Mouse (Mus musculus) small intestine, adult 2 months (tissue): ENCODE measurements around the gene Tmem251. TPM values are rescaled to one million over a fixed set of nuclear protein-coding genes. Genes with fewer than 3 reads are reported as not detected.
A peak's percentile ranks its signal among the peaks of the same experiment; 100 is the strongest.

Experiments used
- H3K27ac ChIP-seq: fragments of 200-500 bp; 2 replicates; pipeline ENCODE4 v1.5.1; 2012; ENCODE audit warnings: low read depth, low read length, control low read depth, inconsistent platforms; ENCODE audit not compliant: insufficient read depth
- H3K27me3 ChIP-seq: fragments of 200-500 bp; 2 replicates; pipeline ENCODE4 v1.6.1; 2012; ENCODE audit warnings: mild to moderate bottlenecking, moderate library complexity, low read length, inconsistent platforms; ENCODE audit not compliant: control insufficient read depth, insufficient read depth
- H3K36me3 ChIP-seq: fragments of 200-500 bp; 2 replicates; pipeline ENCODE4 v1.6.1; 2012; ENCODE audit warnings: mild to moderate bottlenecking, low read length, control low read depth, inconsistent platforms; ENCODE audit not compliant: control insufficient read depth, insufficient read depth
- H3K4me1 ChIP-seq: fragments of 200-500 bp; 2 replicates; pipeline ENCODE4 v1.6.1; 2012; ENCODE audit warnings: low read length, inconsistent platforms, mixed read lengths; ENCODE audit not compliant: control insufficient read depth, insufficient read depth, insufficient read length
- H3K4me3 ChIP-seq: fragments of 200-500 bp; 2 replicates; pipeline ENCODE4 v1.5.1; 2012; ENCODE audit warnings: low read depth, mild to moderate bottlenecking, control low read depth, inconsistent platforms, low read length, moderate library complexity
- CTCF ChIP-seq: fragments of 200-500 bp; IDR thresholded peaks from 2 replicates; pipeline ENCODE4 v1.5.1; 2012; ENCODE audit warnings: low read depth, mild to moderate bottlenecking, control low read depth, inconsistent platforms, low read length, moderate library complexity, mixed read lengths; ENCODE audit not compliant: insufficient replicate concordance, insufficient read length; ENCODE audit errors: extremely low read depth
- POLR2A ChIP-seq: fragments of 200-500 bp; IDR thresholded peaks from 2 replicates; pipeline ENCODE4 v1.6.1; 2012; ENCODE audit warnings: low read depth, mild to moderate bottlenecking, control low read depth, inconsistent platforms, low read length, moderate library complexity
- WGBS: fragments of 180-500 bp; shearing (Covaris S2); methylation state at CpG from one replicate; pipeline ENCODE4 v1.1.7; 2018; 5-methylcytosine and 5-hydroxymethylcytosine counted together
- polyA plus RNA-seq: library from polyadenylated mRNA; depleted of rRNA; stranded (reverse); fragments of >200 nt; gene quantifications from 2 replicates; pipeline ENCODE4 v1.2.3, GENCODE M21; 2012

Tmem251 gene
- polyA plus RNA-seq, 1 experiment = 2.4 TPM

GRCm38 (mm10) chr12:102740285-102740684 is 3.3 kb upstream of the Tmem251 start:
- Histone ChIP-seq H3K27ac (no peak overlapping the region), H3K27me3 (no peaks in the 10 kb centered on the region), H3K36me3 (no peaks in the 10 kb centered on the region), H3K4me1 (peaks cover 5% of the 10 kb centered on the region; the same call in 1 of the 2 replicates), H3K4me3 (no peak overlapping the region)
- 67% methylated on average over 3 of the region's 3 CpGs for WGBS
- no peak for TF ChIP-seq CTCF
- no peak for TF ChIP-seq POLR2A

GRCm38 (mm10) chr12:102742056-102742455 is 1.5 kb upstream of the Tmem251 start:
- peaks cover 5% of the 10 kb centered on the region; the same call in 1 of the 2 replicates for H3K4me1 ChIP-seq
- 80% methylated on average over 7 of the region's 7 CpGs for WGBS
- H3K4me3 ChIP-seq = no peak overlapping the region
- H3K27ac ChIP-seq = no peak overlapping the region
- H3K27me3 ChIP-seq = no peaks in the 10 kb centered on the region
- H3K36me3 ChIP-seq = 0 out of 2 replicates have a peak, but pooled peaks cover 2% of the 10 kb centered on the region
- TF ChIP-seq POLR2A (no peak), CTCF (no peak)

- TF ChIP-seq POLR2A (no peak), CTCF (no peak)
- under 1% methylated on average over 33 of the region's 33 CpGs for WGBS
- peaks cover 4% of the 10 kb centered on the region; the same call in 1 of the 2 replicates for H3K36me3 ChIP-seq
- H3K4me1 ChIP-seq = peaks cover 7% of the 10 kb centered on the region; the same call in 1 of the 2 replicates
- no peaks in the 10 kb centered on the region for H3K27me3 ChIP-seq
- peak overlapping the region; percentile 73 for H3K4me3 ChIP-seq
- H3K27ac ChIP-seq = peak overlapping the region; percentile 35
Measured at GRCm38 (mm10) chr12:102743036-102743588, 450 bp upstream of the Tmem251 start.

- peaks cover 7% of the 10 kb centered on the region; the same call in 1 of the 2 replicates for H3K4me1 ChIP-seq
- H3K4me3 ChIP-seq = no peak overlapping the region
- no peak overlapping the region for H3K27ac ChIP-seq
- H3K27me3 ChIP-seq = no peaks in the 10 kb centered on the region
- 42% methylated on average over 6 of the region's 6 CpGs for WGBS
- H3K36me3 ChIP-seq = peaks cover 6% of the 10 kb centered on the region; the same call in 1 of the 2 replicates
- TF ChIP-seq POLR2A (no peak), CTCF (no peak)
Measured at GRCm38 (mm10) chr12:102744839-102745238, 1.3 kb downstream of the Tmem251 start.

GRCm38 (mm10) chr12:102748256-102748655 is 4.7 kb downstream of the Tmem251 start:
- no peak overlapping the region for H3K27ac ChIP-seq
- TF ChIP-seq POLR2A = no peak
- no peak for TF ChIP-seq CTCF
- H3K4me3 ChIP-seq = no peak overlapping the region
- H3K27me3 ChIP-seq = no peaks in the 10 kb centered on the region
- H3K36me3 ChIP-seq = peaks cover 6% of the 10 kb centered on the region; the same call in 1 of the 2 replicates
- 65% methylated on average over 3 of the region's 3 CpGs for WGBS
- H3K4me1 ChIP-seq = peaks cover 2% of the 10 kb centered on the region; the same call in 1 of the 2 replicates

GRCm38 (mm10) chr12:102756304-102756703 is 12.7 kb downstream of the Tmem251 start:
- 75% methylated on average over 7 of the region's 7 CpGs for WGBS
- H3K4me3 ChIP-seq = peak overlapping the region; percentile 93

GRCm38 (mm10) chr12:102757055-102757688 is 13.6 kb downstream of the Tmem251 start:
- H3K36me3 ChIP-seq = peaks cover under 1% of the 10 kb centered on the region; the same call in 1 of the 2 replicates
- H3K27ac ChIP-seq = peak overlapping the region; percentile 65
- H3K4me1 ChIP-seq = peaks cover 9% of the 10 kb centered on the region; the same call in 1 of the 2 replicates
- no peak for TF ChIP-seq POLR2A
- TF ChIP-seq CTCF = no peak
- WGBS = under 1% methylated on average over 46 of the region's 46 CpGs
- H3K4me3 ChIP-seq = peak overlapping the region; percentile 93
- H3K27me3 ChIP-seq = no peaks in the 10 kb centered on the region

More at GRCm38 (mm10) chr12:102756304-102756703, 12.7 kb downstream of the Tmem251 start:
- TF ChIP-seq POLR2A (no peak), CTCF (peak; percentile 19; the same call in 1 of the 2 replicates)
- no peak overlapping the region for H3K27ac ChIP-seq
- H3K36me3 ChIP-seq = no peaks in the 10 kb centered on the region
- peaks cover 9% of the 10 kb centered on the region; the same call in 1 of the 2 replicates for H3K4me1 ChIP-seq
- H3K27me3 ChIP-seq = no peaks in the 10 kb centered on the region
